Mouse (Mus musculus) ZHBTc4 (cell line): Measurements from ENCODE around the gene Wdr90.
A peak's percentile ranks its signal among the peaks of the same experiment; 100 is the strongest.

ENCODE experiments used
- DNase-seq: peaks from one replicate; pipeline ENCODE4 v3.0.0-alpha.2; 2011; ENCODE audit warnings: low read depth, low spot score

The Wdr90 gene

DNA sequence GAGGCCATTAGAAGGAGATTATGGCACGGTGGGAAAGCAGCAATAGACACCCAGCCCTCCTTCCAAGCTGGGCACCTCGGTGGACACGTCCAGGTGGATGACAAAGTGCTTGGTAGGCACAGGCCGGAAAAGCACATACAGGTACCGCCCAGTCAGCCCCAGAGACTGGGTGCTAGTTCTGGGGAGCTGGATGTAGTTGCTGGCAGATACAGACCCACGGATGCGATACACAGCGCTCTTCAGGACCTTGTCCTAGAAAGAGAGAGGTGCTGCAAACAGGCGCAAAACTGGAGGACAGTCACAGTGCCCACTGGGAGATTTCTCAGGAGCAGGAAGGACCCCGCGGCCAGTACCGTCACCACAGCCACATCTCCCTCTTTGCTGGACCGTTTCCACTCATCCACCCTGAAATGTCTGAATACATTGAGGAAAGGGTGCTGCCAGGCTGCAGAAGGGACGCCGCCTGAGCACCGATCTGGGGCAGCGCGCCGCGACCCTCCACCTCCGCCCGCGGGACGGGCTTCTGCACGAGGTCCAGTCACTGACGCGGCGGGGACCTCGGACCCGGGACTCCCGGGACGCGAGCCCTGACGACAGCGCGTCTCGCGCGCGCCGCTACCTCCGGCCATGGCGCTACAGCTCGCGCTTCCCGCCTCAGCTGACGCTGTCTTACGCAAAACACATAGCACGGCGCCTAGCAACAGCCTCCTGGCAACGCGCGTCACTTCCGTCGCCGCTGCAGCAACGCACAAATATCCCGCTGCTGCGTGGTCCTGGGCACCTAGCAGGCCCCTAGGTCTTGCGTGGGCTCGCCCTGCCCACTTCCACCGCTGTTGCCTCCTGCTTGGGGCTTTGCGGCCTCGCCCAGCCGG is at the start of gene Wdr90:
Wdr90 (minus strand) TSS at position 670 of the 872 bp plus-strand sequence.
- peak; percentile 90 for DNase-seq

- DNase-seq = no peak
Measured at GRCm38 (mm10) chr17:25907640-25908039, 46.3 kb upstream of the Wdr90 start.

DNA sequence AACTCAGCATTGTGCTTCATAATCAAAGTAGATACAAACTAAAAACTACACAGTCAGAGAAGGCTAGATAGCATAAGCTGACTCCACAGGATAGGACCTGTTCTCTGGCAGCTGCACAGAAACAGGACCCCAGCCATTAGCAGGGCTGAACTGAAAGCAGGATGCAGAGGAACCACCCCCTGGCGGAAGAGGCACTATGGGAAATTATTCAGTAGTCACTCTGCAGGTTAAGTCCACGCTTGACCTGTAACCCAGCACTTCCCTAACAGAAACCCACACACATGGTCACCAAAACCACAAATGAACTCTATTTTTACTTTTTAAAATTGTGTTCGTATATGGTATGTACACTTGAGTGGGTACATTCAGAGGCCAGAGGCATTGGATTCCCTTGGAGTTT is 41.8 kb upstream of the Wdr90 start:
- no peak for DNase-seq

- DNase-seq = peak; percentile 65
Measured at GRCm38 (mm10) chr17:25900193-25900592, 38.9 kb upstream of the Wdr90 start.

DNA sequence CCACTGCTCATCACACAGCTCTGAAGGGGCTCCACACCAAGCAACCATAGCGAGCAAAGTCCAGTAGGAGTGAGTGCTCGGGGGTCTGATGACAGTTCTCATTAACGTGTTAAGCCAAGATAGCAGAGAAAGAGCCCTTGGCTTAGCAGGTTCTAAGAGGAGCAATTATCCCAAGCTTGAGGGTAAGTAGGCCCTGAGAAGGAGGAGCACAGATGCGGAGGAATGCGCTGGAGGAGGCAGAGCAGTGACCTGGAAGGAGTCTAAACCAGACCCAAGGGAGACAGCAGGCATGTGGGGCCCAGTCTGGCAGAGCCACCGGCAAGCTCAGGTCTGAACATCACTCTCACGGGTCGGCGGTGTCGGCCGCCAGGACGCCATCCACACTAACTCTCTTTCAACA is 34.6 kb upstream of the Wdr90 start:
- DNase-seq = no peak

GRCm38 (mm10) chr17:25895415-25895814 is 34.1 kb upstream of the Wdr90 start:
- no peak for DNase-seq

DNA sequence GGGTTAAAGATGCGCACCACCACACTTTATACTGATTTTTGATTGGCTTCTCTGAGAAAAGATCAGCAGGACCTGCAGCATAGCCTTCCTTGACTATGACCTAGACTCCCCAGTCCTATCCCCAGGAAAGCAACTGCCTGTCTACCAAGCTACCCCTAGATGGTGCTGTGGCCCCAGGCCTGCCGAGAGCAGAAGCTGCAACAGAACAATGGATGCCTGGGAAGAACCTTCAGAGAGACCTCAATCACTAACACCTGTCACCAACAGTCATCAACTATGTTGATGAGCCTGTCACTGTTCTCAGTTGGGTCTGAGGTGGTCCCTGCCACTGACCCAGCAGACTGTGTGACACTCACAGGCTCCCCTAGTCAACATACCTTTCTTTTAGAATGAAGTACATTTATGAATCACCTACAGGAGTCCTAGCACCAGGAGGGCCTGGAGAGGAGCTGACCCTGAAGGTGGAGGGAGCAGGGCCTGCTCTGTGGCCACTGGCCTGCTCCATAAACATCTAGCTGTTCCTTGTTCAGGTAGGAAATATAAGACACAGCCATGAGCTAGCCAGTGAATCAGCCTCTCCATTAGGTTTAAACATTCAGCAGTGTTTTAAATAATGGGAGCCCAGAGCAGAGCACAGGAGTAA is 32.8 kb upstream of the Wdr90 start:
- peak; percentile 83 for DNase-seq

DNA sequence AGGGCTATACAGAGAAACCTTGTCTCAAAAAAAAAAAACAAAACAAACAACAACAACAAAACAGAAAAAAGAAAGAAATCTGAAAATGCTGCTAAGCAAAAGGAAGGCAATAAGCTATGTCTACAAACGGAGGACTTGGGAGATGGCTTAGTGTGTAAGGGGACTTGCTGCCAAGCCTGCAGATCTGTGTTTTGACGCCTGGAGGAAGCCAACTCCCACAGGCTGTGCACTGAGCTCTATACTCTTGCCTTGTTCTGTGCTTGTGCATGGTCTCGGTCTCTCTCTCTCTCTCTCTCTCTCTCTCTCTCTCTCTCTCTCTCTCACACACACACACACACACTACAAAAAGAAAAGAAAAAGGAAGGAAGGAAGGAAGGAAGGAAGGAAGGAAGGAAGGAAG is 27.5 kb upstream of the Wdr90 start:
- DNase-seq = no peak

GRCm38 (mm10) chr17:25887467-25887866 is 26.2 kb upstream of the Wdr90 start:
- DNase-seq = no peak

DNA sequence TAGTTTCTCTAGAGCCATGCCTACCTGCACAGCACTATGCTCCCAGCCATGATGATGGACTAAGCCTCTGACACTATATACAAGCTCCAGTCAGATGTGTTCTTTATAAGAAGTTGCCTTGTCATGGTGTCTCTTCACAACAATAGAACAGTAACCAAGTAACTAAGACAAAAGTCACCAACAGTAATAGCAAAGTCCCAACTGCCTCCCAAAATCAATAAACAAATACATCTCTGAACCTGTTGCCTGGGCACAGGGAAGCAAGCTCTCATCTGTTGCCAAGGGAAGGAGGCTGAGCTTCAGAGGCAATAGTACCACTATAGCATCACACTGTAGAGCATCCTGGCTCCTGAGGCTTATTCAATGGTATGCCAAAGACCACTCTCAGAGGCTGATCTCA is 25.5 kb upstream of the Wdr90 start:
- DNase-seq = no peak

DNA sequence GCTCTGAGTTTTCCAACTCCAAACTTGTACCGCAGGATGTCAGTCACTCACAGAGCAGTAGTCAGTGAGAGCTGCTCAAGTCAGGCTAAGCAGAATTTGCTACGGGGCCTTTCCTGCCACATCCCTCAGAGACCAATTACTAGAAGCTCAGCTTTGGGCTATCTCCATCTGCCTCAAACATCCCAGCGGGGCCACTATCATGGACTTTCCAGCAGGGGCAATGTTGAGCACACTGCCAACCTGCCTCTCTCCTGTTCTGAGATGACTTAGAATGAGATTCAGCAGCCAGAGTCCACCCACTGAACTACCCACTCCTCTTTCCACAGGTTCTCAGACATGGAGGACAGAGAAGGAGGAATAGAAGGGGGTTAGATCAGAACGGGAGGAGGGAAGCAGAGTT is 24.3 kb upstream of the Wdr90 start:
- DNase-seq = peak; percentile 79

- DNase-seq = no peak
Measured at GRCm38 (mm10) chr17:25883824-25884223, 22.5 kb upstream of the Wdr90 start.

DNA sequence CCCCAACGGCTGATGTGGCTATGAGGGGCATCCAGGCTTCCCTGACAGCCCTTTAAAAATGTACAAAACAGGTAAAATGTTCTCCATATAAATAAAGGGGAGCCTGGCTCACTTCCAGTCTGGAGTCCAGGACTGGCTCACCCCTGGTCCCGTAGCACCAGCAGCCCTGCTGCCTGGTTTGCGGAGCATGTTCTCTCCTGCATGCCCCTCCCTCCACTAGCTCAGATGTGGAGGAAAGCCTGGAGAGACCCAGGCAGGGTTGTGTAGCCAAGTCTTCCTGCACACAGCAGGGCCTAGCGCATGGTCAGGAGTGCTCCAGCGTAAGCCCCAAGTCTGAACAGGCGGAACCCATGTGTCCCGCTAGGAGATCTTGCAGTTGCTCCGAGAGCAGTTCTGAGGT is 22.0 kb upstream of the Wdr90 start:
- DNase-seq = no peak

DNA sequence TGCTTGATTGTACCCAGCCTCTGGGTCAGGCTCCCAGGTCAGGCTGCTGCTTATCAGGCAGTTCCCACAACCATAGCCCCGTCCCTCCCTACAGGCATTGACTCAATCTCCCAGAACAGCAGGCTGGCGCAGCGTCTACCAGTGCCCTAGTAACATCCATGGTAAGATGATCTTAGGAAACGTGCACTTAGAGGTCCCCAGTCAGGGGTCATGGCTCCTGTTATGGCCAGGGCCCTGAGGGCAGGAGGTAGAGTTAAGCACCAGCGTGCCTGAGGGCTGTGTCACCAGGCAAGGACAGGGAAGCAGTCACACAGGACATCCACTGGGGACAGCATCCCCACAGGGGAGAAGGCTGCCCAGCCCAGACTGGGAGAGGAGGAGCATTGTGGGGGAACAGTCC is 21.0 kb upstream of the Wdr90 start:
- no peak for DNase-seq

DNA sequence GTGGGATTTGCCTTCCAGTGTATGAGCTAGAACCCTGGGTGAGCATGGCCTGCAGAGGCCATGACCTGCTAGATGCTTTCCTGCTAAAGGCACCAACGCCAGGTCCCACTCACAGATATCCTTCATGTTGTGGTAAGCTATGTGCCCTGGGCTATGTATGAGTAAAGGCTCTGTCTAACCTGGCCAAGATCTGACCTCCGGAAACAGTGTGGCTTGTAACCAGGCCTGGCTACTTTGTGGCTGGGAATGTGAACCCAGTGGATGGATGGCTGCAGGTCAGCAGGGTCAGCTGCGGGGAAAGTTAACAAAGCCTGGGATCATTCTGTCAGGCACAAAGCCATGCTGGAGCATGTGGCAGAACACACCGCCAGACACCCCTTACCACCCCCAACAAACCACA is 20.4 kb upstream of the Wdr90 start:
- no peak for DNase-seq

GRCm38 (mm10) chr17:25880913-25881641 is 19.8 kb upstream of the Wdr90 start:
- DNase-seq = peak; percentile 89

GRCm38 (mm10) chr17:25880196-25880910 is 19.1 kb upstream of the Wdr90 start, which contains the start of gene Wfikkn1:
Gene Wfikkn1 (minus strand): TSS chr17:25880858.
- no peak for DNase-seq

DNA sequence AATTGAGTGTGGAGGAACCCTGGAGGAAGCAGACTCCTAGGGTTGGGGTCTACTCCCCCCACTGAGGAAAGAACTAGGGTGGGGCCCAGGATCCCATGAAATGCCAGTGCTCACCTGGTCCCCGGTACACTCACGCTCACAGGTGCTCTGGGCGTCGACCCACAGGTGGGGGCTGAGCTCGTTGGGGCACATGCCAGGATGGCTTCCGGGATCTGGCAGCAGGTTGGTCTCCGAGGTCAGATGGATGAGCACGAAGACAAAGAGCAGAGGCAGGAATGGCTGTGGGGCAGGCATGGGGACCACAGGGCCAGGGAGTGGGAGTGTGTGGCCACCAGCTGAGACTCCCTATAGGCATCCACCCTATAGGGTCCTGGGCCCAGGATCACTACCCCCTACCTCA is 18.4 kb upstream of the Wdr90 start:
- no peak for DNase-seq

DNA sequence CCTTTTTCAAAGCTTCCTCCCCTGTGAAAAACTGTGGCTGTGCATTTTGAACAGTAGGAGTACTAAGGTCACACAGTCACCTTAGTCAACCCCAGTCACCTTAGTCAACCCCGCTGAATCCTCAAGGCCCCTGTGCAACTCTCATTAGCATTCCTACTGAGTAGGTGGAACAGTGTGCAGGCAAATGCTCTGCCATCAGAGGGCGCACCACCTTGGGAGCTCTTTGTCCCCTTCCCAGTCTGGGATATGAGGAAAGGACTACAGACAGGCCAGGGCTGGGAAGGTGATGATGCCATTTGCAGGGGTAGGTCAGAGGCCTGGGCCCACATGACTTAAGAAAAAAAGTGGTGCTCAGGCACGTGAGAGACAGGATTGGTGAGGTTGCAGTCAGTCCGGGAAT is 18.0 kb upstream of the Wdr90 start:
- DNase-seq = peak; percentile 93

GRCm38 (mm10) chr17:25878611-25879180 is 17.4 kb upstream of the Wdr90 start:
- no peak for DNase-seq
